Mouse (Mus musculus) olfactory bulb, adult 2 months (tissue): Measurements from ENCODE around the gene Evi2.

ENCODE experiments used
- CTCF ChIP-seq: fragments of 200-500 bp; IDR thresholded peaks from 2 replicates; pipeline ENCODE4 v1.5.1; 2012; ENCODE audit warnings: low read depth, mild to moderate bottlenecking, low read length, moderate library complexity; ENCODE audit not compliant: insufficient read depth
- POLR2A ChIP-seq: fragments of 200-500 bp; IDR thresholded peaks from 2 replicates; pipeline ENCODE4 v1.6.1; 2012; ENCODE audit warnings: mild to moderate bottlenecking, low read depth, low read length, moderate library complexity; ENCODE audit not compliant: insufficient read depth

- TF ChIP-seq POLR2A = no peak
- no peak for TF ChIP-seq CTCF
Observed at GRCm38 (mm10) chr11:79468097-79468496, 62.3 kb downstream of the Evi2 start.
